Mouse (Mus musculus) monocyte, adult 2 months (primary cell): ENCODE measurements around the gene Ivns1abp.
"Not testable (repeated sequence)": the region's sequence is repeated elsewhere in the genome, so short reads cannot be mapped to it uniquely, and the experiment has no call there.

Source experiments
- DNase-seq, 2 experiments: peaks; one replicate each; pipeline ENCODE4 v3.0.0; 2022; ENCODE audit warnings: low spot score in 2 of 2, low read depth in 1 of 2

Gene Ivns1abp

DNA sequence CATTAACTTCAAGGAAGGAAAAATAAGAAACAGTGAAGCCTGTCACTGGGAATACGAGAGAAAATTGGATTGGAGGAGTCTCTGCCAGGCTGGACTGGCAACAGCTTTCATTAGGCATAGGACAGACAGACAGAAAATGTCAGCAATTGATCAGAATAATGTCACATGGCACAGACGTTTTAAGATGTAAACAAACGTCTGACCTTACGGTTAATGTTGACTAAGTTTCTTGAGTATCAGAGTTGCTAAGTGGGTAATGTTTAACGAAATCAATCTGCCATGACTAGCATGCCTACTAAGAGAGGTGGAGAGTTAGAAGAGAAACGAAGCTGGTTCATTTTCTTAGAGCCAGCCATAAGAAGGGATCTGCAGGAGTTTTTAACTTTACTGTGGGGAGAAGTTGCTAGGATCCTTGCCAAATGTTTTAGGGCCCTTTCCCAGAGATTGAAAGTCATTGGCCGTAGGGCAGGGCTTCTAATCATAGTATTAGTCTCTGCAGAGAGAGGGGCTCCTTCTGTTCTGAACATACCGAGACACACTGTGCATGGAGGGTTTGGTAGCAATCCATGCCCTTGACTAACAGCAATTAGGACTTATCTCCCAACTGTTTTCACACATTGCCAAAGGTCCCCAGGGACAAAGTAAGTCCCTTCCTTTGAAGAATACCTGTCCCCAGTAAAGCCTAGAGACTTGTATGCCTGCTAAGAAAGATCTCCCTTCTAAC lies 2.8 kb upstream of the Ivns1abp start:
- no peak for DNase-seq

- no peak for DNase-seq
These were observed 2.0 kb upstream of the Ivns1abp start for GRCm38 (mm10) chr1:151342311-151342710.

- DNase-seq = no peak
These were observed 1.3 kb upstream of the Ivns1abp start for GRCm38 (mm10) chr1:151342968-151343367.

GRCm38 (mm10) chr1:151343571-151344282 lies 550 bp upstream of the Ivns1abp start:
- DNase-seq = peak in 1 of 2 experiments; percentile 3

DNA sequence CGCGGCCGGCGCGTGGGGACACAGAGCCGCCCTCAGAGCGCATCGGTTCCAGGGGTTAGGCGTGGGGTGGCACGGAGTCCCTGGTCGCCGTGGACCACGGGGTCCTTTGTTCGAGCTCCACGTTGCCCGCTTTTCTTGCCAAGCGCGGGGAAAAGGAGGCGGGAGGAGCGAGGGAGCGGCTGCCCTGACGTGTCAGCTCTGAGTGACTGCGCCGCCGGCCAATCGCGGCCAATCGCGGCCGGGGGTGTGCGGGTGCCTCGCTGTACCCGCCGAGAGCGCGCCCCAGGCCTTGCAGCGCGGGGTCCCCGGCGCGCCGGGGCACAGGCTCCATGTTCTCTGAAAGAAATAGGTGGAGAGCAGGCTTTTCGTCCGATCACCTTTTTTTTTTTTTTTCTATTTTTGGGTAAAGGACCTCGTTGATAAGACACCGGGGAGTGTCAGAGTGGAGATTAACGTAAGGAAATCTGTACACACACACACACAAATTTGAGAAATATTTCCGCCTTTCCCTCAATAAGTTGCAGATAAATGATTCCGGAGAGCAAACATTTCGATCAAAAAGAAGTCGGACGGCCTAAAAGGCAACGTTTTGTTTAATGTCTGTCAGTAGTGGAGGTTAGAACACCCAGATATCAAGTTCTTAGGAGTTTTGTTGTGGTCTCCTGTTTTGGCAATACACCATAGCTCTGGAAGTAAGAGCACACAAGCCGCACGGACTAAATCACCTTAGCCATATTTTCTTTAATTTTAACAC lies 1.0 kb downstream of the Ivns1abp start:
- DNase-seq = peak; percentile 65 to 77

GRCm38 (mm10) chr1:151345863-151346195 lies 1.6 kb downstream of the Ivns1abp start:
- DNase-seq = no peak

GRCm38 (mm10) chr1:151346681-151347127 lies 2.4 kb downstream of the Ivns1abp start:
- DNase-seq = no peak

- DNase-seq = not testable (repeated sequence)
These were observed 4.0 kb downstream of the Ivns1abp start for GRCm38 (mm10) chr1:151348293-151348692.

DNA sequence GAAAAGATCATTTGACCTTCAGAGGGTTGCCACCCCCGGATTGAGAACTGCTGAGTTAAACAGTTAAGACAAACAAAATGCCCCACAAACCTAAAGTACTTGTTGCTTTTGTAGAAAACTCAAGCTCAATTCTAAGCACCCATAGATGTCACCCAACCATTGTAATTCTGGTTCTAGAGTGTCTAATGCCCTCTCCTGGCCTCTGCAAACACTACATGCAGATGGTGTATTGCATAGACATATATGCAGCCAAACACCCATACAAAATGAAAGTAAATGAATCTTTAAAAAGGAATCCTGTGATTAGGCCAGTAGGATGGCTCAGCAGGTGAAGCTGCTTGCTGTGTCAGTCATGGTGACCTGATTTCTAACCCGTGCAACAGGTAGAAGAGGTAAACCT lies 8.6 kb downstream of the Ivns1abp start:
- DNase-seq = no peak

DNA sequence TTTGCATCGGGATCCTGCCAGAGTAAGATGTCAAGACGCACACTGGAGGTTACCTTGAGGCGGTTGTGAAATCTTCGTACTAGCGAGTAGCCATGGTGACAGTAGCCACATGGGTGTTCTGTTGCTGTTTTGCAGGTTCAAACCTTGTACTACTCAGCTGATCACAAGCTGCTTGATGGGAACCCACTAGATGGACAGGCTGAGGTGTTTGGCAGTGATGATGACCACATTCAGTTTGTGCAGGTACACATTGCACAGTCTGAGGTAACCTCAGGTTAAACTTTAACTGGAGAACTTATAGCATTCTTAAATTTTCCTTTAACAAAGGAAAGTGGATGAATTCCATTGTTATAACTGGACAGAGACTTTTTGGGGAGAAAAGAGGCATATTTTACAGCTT lies 11.7 kb downstream of the Ivns1abp start:
- DNase-seq = no peak

- no peak for DNase-seq
These were observed 15.1 kb downstream of the Ivns1abp start for GRCm38 (mm10) chr1:151359374-151359773.

GRCm38 (mm10) chr1:151366944-151367605 lies 22.8 kb downstream of the Ivns1abp start:
- no peak for DNase-seq

DNA sequence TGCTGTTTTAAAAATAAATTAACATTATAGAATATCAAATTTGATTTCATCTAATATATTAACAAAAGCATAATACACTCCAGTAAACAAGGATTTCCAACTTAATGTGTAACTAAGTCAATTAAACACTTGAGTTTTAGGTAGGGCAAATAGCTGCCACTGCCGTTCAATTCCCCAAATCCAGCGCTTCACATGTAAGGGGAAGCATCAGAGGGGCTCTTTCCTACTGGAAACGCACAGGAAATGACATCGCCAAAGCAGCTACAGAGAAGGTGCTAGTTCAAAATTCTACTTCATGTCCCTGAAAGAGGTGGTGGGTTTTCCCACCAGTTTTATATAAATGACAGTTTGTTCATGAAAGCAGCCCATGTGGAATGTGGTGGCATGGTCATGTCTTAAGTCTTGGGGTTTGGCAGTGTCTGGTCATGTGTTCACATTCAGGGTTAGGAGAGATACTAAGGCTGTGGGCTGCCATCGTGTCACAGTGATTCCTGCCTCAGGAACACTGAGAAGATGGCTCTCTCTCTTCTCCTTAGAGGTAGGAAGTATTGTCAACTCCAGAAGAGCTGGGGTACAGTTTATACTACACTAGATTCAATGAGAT lies 23.5 kb downstream of the Ivns1abp start:
- DNase-seq = no peak

- no peak for DNase-seq
These were observed 24.2 kb downstream of the Ivns1abp start for GRCm38 (mm10) chr1:151368444-151368843.

DNA sequence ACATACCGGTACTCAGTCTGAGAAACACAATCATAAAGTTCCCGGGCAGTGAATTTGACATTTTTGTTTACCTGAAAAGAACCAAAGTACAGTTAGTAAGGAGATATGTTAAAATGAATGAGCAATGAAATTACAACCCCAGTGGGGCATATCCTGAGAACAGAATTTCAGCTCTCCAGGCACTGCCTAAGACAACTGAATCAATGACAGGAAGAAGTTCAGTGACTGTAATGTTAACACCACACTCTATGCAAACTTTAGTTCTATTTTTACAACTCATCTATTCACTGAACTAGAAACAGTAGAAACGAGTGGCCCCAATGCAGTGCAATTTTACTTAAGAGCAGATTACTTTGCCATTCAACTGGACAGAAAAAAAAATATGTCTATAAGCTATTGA lies 26.3 kb downstream of the Ivns1abp start:
- DNase-seq = no peak

DNA sequence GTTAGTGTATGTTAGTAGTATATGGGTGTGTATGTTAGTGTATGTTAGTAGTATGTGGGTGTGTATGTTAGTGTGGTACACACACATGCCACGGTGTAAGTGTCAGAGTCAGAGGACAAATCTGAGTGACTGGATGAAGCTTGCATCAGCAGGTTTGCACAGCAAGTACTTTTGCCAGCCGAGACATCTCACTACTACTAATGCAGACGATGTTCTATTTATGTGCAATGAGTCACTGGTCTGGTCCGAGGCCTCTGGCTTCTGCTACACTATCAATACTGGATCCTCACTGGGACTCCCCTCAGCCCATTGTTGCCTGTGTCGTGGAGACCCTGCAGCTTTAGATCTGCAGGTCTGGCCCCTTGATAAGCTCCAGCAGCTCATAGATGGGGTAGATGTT lies 27.3 kb downstream of the Ivns1abp start:
- no peak for DNase-seq

- no peak for DNase-seq
These were observed 28.5 kb downstream of the Ivns1abp start for GRCm38 (mm10) chr1:151372823-151373222.

- no peak for DNase-seq
These were observed 33.1 kb downstream of the Ivns1abp start for GRCm38 (mm10) chr1:151377353-151377752.

- DNase-seq = no peak
These were observed 45.8 kb downstream of the Ivns1abp start for GRCm38 (mm10) chr1:151390029-151390428.

GRCm38 (mm10) chr1:151409827-151410226 lies 65.5 kb downstream of the Ivns1abp start:
- DNase-seq = no peak
